Mouse (Mus musculus) ES-Bruce4 (cell line): ENCODE data around the gene Ubp1. TPM values are rescaled to one million over a fixed set of nuclear protein-coding genes. Genes with fewer than 3 reads are reported as not detected.

Source experiments
- H3K27ac ChIP-seq: 2 replicates; pipeline ENCODE4 v1.5.1; 2012; ENCODE audit warnings: low read length, inconsistent platforms; ENCODE audit not compliant: insufficient read depth
- H3K27me3 ChIP-seq: 2 replicates; pipeline ENCODE4 v1.6.1; 2012; ENCODE audit warnings: mild to moderate bottlenecking, low read length, inconsistent platforms; ENCODE audit not compliant: control insufficient read depth, poor library complexity, insufficient read depth, severe bottlenecking
- H3K36me3 ChIP-seq: 2 replicates; pipeline ENCODE4 v1.6.1; 2012; ENCODE audit warnings: inconsistent platforms, mild to moderate bottlenecking, low read length, moderate library complexity; ENCODE audit not compliant: control insufficient read depth, poor library complexity, insufficient read depth, severe bottlenecking
- H3K4me1 ChIP-seq: one replicate; pipeline ENCODE4 v1.8.1; 2011; ENCODE audit warnings: low read length; ENCODE audit not compliant: control insufficient read depth, insufficient read depth
- H3K4me3 ChIP-seq: 2 replicates; pipeline ENCODE4 v1.5.1; 2011; ENCODE audit warnings: low read depth, mild to moderate bottlenecking, low read length
- H3K9ac ChIP-seq: 2 replicates; pipeline ENCODE4 v1.6.1; 2012; ENCODE audit warnings: low read depth, mild to moderate bottlenecking, inconsistent platforms; ENCODE audit not compliant: poor library complexity, severe bottlenecking
- H3K9me3 ChIP-seq: replicated peaks from 2 replicates; pipeline ENCODE4 v1.6.1; 2012; ENCODE audit warnings: mild to moderate bottlenecking, low read length, inconsistent platforms; ENCODE audit not compliant: control insufficient read depth, poor library complexity, insufficient read depth, severe bottlenecking
- CTCF ChIP-seq: IDR thresholded peaks from one replicate; pipeline ENCODE4 v1.8.1; 2011; ENCODE audit warnings: low read depth, low read length
- EP300 ChIP-seq: IDR thresholded peaks from 2 replicates; pipeline ENCODE4 v1.6.1; 2011; ENCODE audit warnings: low read depth, low read length; ENCODE audit not compliant: insufficient read depth
- POLR2A ChIP-seq: IDR thresholded peaks from one replicate; pipeline ENCODE4 v1.8.1; 2011; ENCODE audit warnings: low read length; ENCODE audit not compliant: insufficient read depth
- polyA plus RNA-seq: library from polyadenylated mRNA; stranded (reverse); fragments of >200 nt; gene quantifications from 2 replicates; pipeline ENCODE4 v1.2.4, GENCODE M21; 2011; ENCODE audit warnings: low read depth; ENCODE audit not compliant: missing spikeins, insufficient read depth, insufficient read length

The Ubp1 gene
- polyA plus RNA-seq, 1 experiment, result 111 TPM

GRCm38 (mm10) chr9:113990547-113991248, 60.0 kb downstream of the Ubp1 start:
- H3K4me1 ChIP-seq, result peaks cover 1% of the 10 kb centered on the region
- no peak overlapping the region for H3K4me3 ChIP-seq
- TF ChIP-seq POLR2A (no peak), CTCF (peak; percentile 89)
- no peaks in the 10 kb centered on the region for H3K27me3 ChIP-seq
- H3K9me3 ChIP-seq, result no peaks in the 10 kb centered on the region
- no peak overlapping the region for H3K27ac ChIP-seq
- H3K9ac ChIP-seq, result no peak overlapping the region
- no peaks in the 10 kb centered on the region for H3K36me3 ChIP-seq

GRCm38 (mm10) chr9:113992810-113993209, 62.1 kb downstream of the Ubp1 start:
- Histone ChIP-seq H3K9me3 (no peaks in the 10 kb centered on the region), H3K36me3 (no peaks in the 10 kb centered on the region), H3K27me3 (no peaks in the 10 kb centered on the region), H3K4me3 (no peak overlapping the region), H3K27ac (no peak overlapping the region), H3K4me1 (peaks cover 1% of the 10 kb centered on the region), H3K9ac (no peak overlapping the region)
- TF ChIP-seq POLR2A (no peak), EP300 (no peak), CTCF (no peak)

GRCm38 (mm10) chr9:113998311-113998710, 67.6 kb downstream of the Ubp1 start:
- Histone ChIP-seq H3K27me3 (no peaks in the 10 kb centered on the region), H3K4me1 (no peaks in the 10 kb centered on the region), H3K9me3 (peaks cover 3% of the 10 kb centered on the region), H3K27ac (no peak overlapping the region), H3K9ac (no peak overlapping the region), H3K36me3 (no peaks in the 10 kb centered on the region), H3K4me3 (no peak overlapping the region)
- TF ChIP-seq CTCF (peak; percentile 66), EP300 (no peak), POLR2A (no peak)

- Histone ChIP-seq H3K9ac (no peak overlapping the region), H3K4me3 (no peak overlapping the region), H3K4me1 (no peaks in the 10 kb centered on the region), H3K27me3 (no peaks in the 10 kb centered on the region), H3K36me3 (no peaks in the 10 kb centered on the region), H3K27ac (no peak overlapping the region), H3K9me3 (no peaks in the 10 kb centered on the region; the same call in 1 of the 2 replicates)
- TF ChIP-seq EP300, result no peak
- TF ChIP-seq CTCF, result no peak
- no peak for TF ChIP-seq POLR2A
Measured at GRCm38 (mm10) chr9:114006801-114007200, 76.1 kb downstream of the Ubp1 start.

GRCm38 (mm10) chr9:114007850-114008350, 77.2 kb downstream of the Ubp1 start:
- Histone ChIP-seq H3K9ac (no peak overlapping the region), H3K27ac (no peak overlapping the region), H3K4me3 (no peak overlapping the region), H3K27me3 (no peaks in the 10 kb centered on the region), H3K36me3 (no peaks in the 10 kb centered on the region), H3K9me3 (no peaks in the 10 kb centered on the region), H3K4me1 (no peaks in the 10 kb centered on the region)
- TF ChIP-seq POLR2A, result no peak
- TF ChIP-seq EP300, result no peak
- TF ChIP-seq CTCF, result no peak

GRCm38 (mm10) chr9:114009526-114009925, 78.8 kb downstream of the Ubp1 start:
- H3K27ac ChIP-seq, result no peak overlapping the region
- H3K9me3 ChIP-seq, result no peaks in the 10 kb centered on the region
- no peaks in the 10 kb centered on the region for H3K4me1 ChIP-seq
- peak overlapping the region; percentile 14; the same call in 1 of the 2 replicates for H3K4me3 ChIP-seq
- H3K27me3 ChIP-seq, result no peaks in the 10 kb centered on the region
- H3K9ac ChIP-seq, result no peak overlapping the region
- no peaks in the 10 kb centered on the region for H3K36me3 ChIP-seq
- TF ChIP-seq POLR2A (no peak), EP300 (no peak), CTCF (no peak)
